Mouse (Mus musculus) spleen, adult 2 months (tissue): ENCODE measurements around the gene Zeb2.

Source experiments
- CTCF ChIP-seq: fragments of 200-500 bp; IDR thresholded peaks from 2 replicates; pipeline ENCODE4 v1.5.1; 2011; ENCODE audit warnings: mild to moderate bottlenecking, inconsistent platforms; ENCODE audit not compliant: insufficient read depth, insufficient read length, insufficient replicate concordance; ENCODE audit errors: extremely low read depth
- POLR2A ChIP-seq: fragments of 200-500 bp; IDR thresholded peaks from 2 replicates; pipeline ENCODE4 v1.6.1; 2011; ENCODE audit warnings: low read depth, low read length, inconsistent platforms

GRCm38 (mm10) chr2:45096638-45097247 is 20.5 kb downstream of the Zeb2 start:
- TF ChIP-seq CTCF (no peak), POLR2A (no peak)
